Mouse (Mus musculus) liver, embryonic 14.5 days (tissue): ENCODE data around the gene Nmi.

Experiments
- CTCF ChIP-seq: IDR thresholded peaks from 2 replicates; pipeline ENCODE4 v1.5.1; 2016; ENCODE audit warnings: antibody characterized with exemption, low read depth, control low read depth
- EP300 ChIP-seq: IDR thresholded peaks from 2 replicates; pipeline ENCODE4 v1.6.1; 2016; ENCODE audit warnings: antibody characterized with exemption, low read depth

DNA sequence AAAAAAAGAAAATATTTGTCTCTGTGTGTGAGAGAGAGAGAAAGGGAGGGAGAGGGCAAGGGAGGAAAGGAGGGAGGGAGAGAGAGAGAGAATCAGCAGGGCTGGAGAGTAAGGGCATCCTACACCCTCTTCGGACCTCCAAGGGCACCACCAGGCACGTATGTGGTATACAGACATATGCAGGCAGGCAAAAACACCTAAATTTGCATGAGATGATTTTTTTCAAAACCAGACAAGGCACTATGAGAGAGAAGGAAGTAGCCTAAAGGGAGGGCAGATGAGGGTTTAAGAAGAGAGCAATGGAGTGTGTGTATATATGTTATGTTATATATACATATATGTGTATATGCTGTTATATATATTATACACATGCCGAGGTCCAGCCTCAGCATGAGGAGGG lies 6.0 kb downstream of the Nmi start:
- TF ChIP-seq CTCF, result no peak
- no peak for TF ChIP-seq EP300
